Mouse (Mus musculus) embryonic facial prominence, embryonic 15.5 days (tissue): Measurements from ENCODE around the gene Gdpd5. TPM values are rescaled to one million over a fixed set of nuclear protein-coding genes. Genes with fewer than 3 reads are reported as not detected.

Source experiments
- ATAC-seq: fragments of 200-750 bp; cut with Nextera tagmentation; 2 replicates; pipeline ENCODE4 v1.8.0; 2017; ENCODE audit warnings: low read depth, moderate TSS enrichment; ENCODE audit not compliant: insufficient number of reproducible peaks, low FRiP score, low TSS enrichment
- H3K27ac ChIP-seq: fragments of 300-500 bp; sonication (generic); replicated peaks from 2 replicates; pipeline ENCODE4 v1.5.1; 2015; ENCODE audit warnings: mild to moderate bottlenecking, inconsistent platforms
- H3K27me3 ChIP-seq: fragments of 300-500 bp; sonication (generic); 2 replicates; pipeline ENCODE4 v1.6.1; 2015; ENCODE audit warnings: inconsistent platforms
- H3K36me3 ChIP-seq: fragments of 300-500 bp; sonication (generic); 2 replicates; pipeline ENCODE4 v1.6.1; 2015; ENCODE audit warnings: mild to moderate bottlenecking, inconsistent platforms
- H3K4me1 ChIP-seq: fragments of 300-500 bp; sonication (generic); 2 replicates; pipeline ENCODE4 v1.6.1; 2015; ENCODE audit warnings: inconsistent platforms
- H3K4me2 ChIP-seq: fragments of 300-500 bp; sonication (generic); replicated peaks from 2 replicates; pipeline ENCODE4 v1.6.1; 2015; ENCODE audit warnings: mild to moderate bottlenecking, inconsistent platforms
- H3K4me3 ChIP-seq: fragments of 300-500 bp; sonication (generic); replicated peaks from 2 replicates; pipeline ENCODE4 v1.5.1; 2015; ENCODE audit warnings: mild to moderate bottlenecking, inconsistent platforms
- H3K9ac ChIP-seq: fragments of 300-500 bp; sonication (generic); 2 replicates; pipeline ENCODE4 v1.6.1; 2015; ENCODE audit warnings: inconsistent platforms
- H3K9me3 ChIP-seq: fragments of 300-500 bp; sonication (generic); replicated peaks from 2 replicates; pipeline ENCODE4 v1.6.1; 2016; ENCODE audit warnings: inconsistent platforms
- WGBS: fragments of 180-500 bp; shearing (Covaris S2); methylation state at CpG from one replicate; pipeline ENCODE4 v1.1.7; 2015; 5-methylcytosine and 5-hydroxymethylcytosine counted together
- polyA plus RNA-seq: library from polyadenylated mRNA; unstranded; fragments of >200 nt; fragmentation: Nextera tagmentation; extraction: Ambion mirVana; gene quantifications from 2 replicates; pipeline ENCODE4 v1.2.1, GENCODE M21; 2015

Gdpd5 gene
- polyA plus RNA-seq, 1 experiment from 2014 or later, result 17.5 TPM

GRCm38 (mm10) chr7:99467916-99468282 is 86.7 kb downstream of the Gdpd5 start:
- Histone ChIP-seq H3K27me3 (no peaks in the 10 kb centered on the region), H3K9ac (peak overlapping the region; percentile 74), H3K4me3 (peak overlapping the region; percentile 63), H3K27ac (peak overlapping the region; percentile 96), H3K9me3 (no peaks in the 10 kb centered on the region), H3K4me1 (peaks cover 41% of the 10 kb centered on the region), H3K36me3 (peaks cover 18% of the 10 kb centered on the region), H3K4me2 (peak overlapping the region; percentile 82)
- ATAC-seq, result no peak
- 16% methylated on average over 11 of the region's 11 CpGs for WGBS

GRCm38 (mm10) chr7:99468283-99469132 is 87.3 kb downstream of the Gdpd5 start:
- under 1% methylated on average over 133 of the region's 145 CpGs for WGBS
- Histone ChIP-seq H3K4me3 (peak overlapping the region; percentile 63), H3K9ac (peak overlapping the region; percentile 74), H3K36me3 (peaks cover 24% of the 10 kb centered on the region), H3K27me3 (no peaks in the 10 kb centered on the region), H3K27ac (peak overlapping the region; percentile 96), H3K4me1 (peaks cover 41% of the 10 kb centered on the region), H3K4me2 (peak overlapping the region; percentile 82), H3K9me3 (no peaks in the 10 kb centered on the region)
- ATAC-seq, result peak; percentile 85

GRCm38 (mm10) chr7:99469680-99470405 is 88.6 kb downstream of the Gdpd5 start:
- WGBS, result 78% methylated on average over 17 of the region's 17 CpGs
- Histone ChIP-seq H3K27ac (peak overlapping the region; percentile 96; the same call in 1 of the 2 replicates), H3K9ac (no peak overlapping the region), H3K4me3 (no peak overlapping the region), H3K27me3 (no peaks in the 10 kb centered on the region), H3K4me2 (no peak overlapping the region), H3K9me3 (no peaks in the 10 kb centered on the region), H3K36me3 (peaks cover 38% of the 10 kb centered on the region), H3K4me1 (peaks cover 41% of the 10 kb centered on the region)
- no peak for ATAC-seq

GRCm38 (mm10) chr7:99471578-99471977 is 90.4 kb downstream of the Gdpd5 start:
- 62% methylated on average over 18 of the region's 18 CpGs for WGBS
- ATAC-seq, result no peak
- Histone ChIP-seq H3K9me3 (no peaks in the 10 kb centered on the region), H3K9ac (no peak overlapping the region), H3K4me2 (no peak overlapping the region), H3K4me1 (peaks cover 25% of the 10 kb centered on the region), H3K27ac (no peak overlapping the region), H3K36me3 (peaks cover 48% of the 10 kb centered on the region), H3K4me3 (no peak overlapping the region), H3K27me3 (no peaks in the 10 kb centered on the region)

GRCm38 (mm10) chr7:99473638-99474407 is 92.6 kb downstream of the Gdpd5 start:
- H3K36me3 ChIP-seq, result peaks cover 70% of the 10 kb centered on the region
- no peak overlapping the region for H3K4me3 ChIP-seq
- no peak overlapping the region for H3K9ac ChIP-seq
- H3K4me2 ChIP-seq, result no peak overlapping the region
- peaks cover 8% of the 10 kb centered on the region for H3K4me1 ChIP-seq
- 83% methylated on average over 14 of the region's 14 CpGs for WGBS
- no peak overlapping the region for H3K27ac ChIP-seq
- no peaks in the 10 kb centered on the region for H3K27me3 ChIP-seq
- no peaks in the 10 kb centered on the region for H3K9me3 ChIP-seq
- no peak for ATAC-seq

- Histone ChIP-seq H3K27ac (no peak overlapping the region), H3K4me1 (peaks cover 11% of the 10 kb centered on the region), H3K4me2 (no peak overlapping the region), H3K27me3 (no peaks in the 10 kb centered on the region), H3K9ac (no peak overlapping the region), H3K36me3 (peaks cover 82% of the 10 kb centered on the region), H3K9me3 (no peaks in the 10 kb centered on the region), H3K4me3 (no peak overlapping the region)
- WGBS, result 71% methylated on average over 12 of the region's 12 CpGs
- ATAC-seq, result no peak
Measured at GRCm38 (mm10) chr7:99474836-99475561, 93.8 kb downstream of the Gdpd5 start.

GRCm38 (mm10) chr7:99475562-99475911 is 94.3 kb downstream of the Gdpd5 start:
- H3K4me2 ChIP-seq, result no peak overlapping the region
- peaks cover 87% of the 10 kb centered on the region for H3K36me3 ChIP-seq
- no peak overlapping the region for H3K9ac ChIP-seq
- H3K4me3 ChIP-seq, result no peak overlapping the region
- ATAC-seq, result no peak
- 87% methylated on average over 2 of the region's 2 CpGs for WGBS
- no peaks in the 10 kb centered on the region for H3K27me3 ChIP-seq
- no peaks in the 10 kb centered on the region for H3K9me3 ChIP-seq
- H3K27ac ChIP-seq, result no peak overlapping the region
- H3K4me1 ChIP-seq, result peaks cover 17% of the 10 kb centered on the region

GRCm38 (mm10) chr7:99476558-99477114 is 95.4 kb downstream of the Gdpd5 start:
- WGBS, result 39% methylated on average over 3 of the region's 3 CpGs

GRCm38 (mm10) chr7:99477235-99477634 is 96.0 kb downstream of the Gdpd5 start:
- Histone ChIP-seq H3K4me2 (no peak overlapping the region), H3K27ac (no peak overlapping the region), H3K4me1 (peaks cover 34% of the 10 kb centered on the region), H3K36me3 (peaks cover 95% of the 10 kb centered on the region), H3K27me3 (no peaks in the 10 kb centered on the region), H3K9ac (no peak overlapping the region), H3K9me3 (no peaks in the 10 kb centered on the region), H3K4me3 (no peak overlapping the region)
- WGBS, result 91% methylated on average over 5 of the region's 5 CpGs
- ATAC-seq, result no peak

More at GRCm38 (mm10) chr7:99476558-99477114, 95.4 kb downstream of the Gdpd5 start:
- no peak for ATAC-seq
- H3K9ac ChIP-seq, result no peak overlapping the region
- peaks cover 28% of the 10 kb centered on the region for H3K4me1 ChIP-seq
- H3K27me3 ChIP-seq, result no peaks in the 10 kb centered on the region
- H3K9me3 ChIP-seq, result no peaks in the 10 kb centered on the region
- H3K36me3 ChIP-seq, result peaks cover 96% of the 10 kb centered on the region
- no peak overlapping the region for H3K27ac ChIP-seq
- H3K4me3 ChIP-seq, result no peak overlapping the region
- H3K4me2 ChIP-seq, result no peak overlapping the region

- peaks cover 45% of the 10 kb centered on the region for H3K36me3 ChIP-seq
- peak overlapping the region; percentile 77 for H3K9ac ChIP-seq
- 2% methylated on average over 6 of the region's 6 CpGs for WGBS
- H3K27ac ChIP-seq, result peak overlapping the region; percentile 93
- peaks cover 37% of the 10 kb centered on the region for H3K4me1 ChIP-seq
- H3K4me2 ChIP-seq, result peak overlapping the region; percentile 80
- H3K9me3 ChIP-seq, result no peaks in the 10 kb centered on the region
- H3K27me3 ChIP-seq, result peaks cover 8% of the 10 kb centered on the region; the same call in 1 of the 2 replicates
- no peak for ATAC-seq
- peak overlapping the region; percentile 70 for H3K4me3 ChIP-seq
Measured at GRCm38 (mm10) chr7:99482637-99483036, 101.4 kb downstream of the Gdpd5 start.
